Mouse (Mus musculus) spleen, embryonic (tissue): Measurements from ENCODE around the gene Kcnk10.

ENCODE experiments used
- CTCF ChIA-PET: fragments of 350-600 bp; sonication (Branson Sonifier 250); formaldehyde crosslinking; loops from one replicate; lab custom pipeline; 2022; lab: Charles Lee

The Kcnk10 gene

DNA sequence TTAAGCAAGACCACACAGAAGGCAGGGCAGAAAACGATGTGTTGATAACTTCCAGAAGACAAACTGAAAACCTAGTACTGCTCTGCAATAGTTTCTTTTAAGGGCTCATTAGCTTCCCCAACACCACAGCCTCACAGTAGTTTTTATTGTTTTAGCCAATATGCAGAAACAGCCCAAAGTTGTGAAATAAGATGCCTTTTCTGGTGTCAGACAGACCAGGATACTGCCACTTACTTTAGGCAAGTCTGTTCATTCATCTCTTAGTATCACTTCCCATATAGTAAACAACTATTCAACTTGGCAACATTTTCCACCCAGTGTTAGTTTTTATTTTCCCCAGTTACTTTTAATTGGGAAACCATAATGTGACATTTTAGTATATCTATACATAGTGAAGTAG is 171.5 kb downstream of the Kcnk10 start:
- CTCF ChIA-PET = no interaction called here

DNA sequence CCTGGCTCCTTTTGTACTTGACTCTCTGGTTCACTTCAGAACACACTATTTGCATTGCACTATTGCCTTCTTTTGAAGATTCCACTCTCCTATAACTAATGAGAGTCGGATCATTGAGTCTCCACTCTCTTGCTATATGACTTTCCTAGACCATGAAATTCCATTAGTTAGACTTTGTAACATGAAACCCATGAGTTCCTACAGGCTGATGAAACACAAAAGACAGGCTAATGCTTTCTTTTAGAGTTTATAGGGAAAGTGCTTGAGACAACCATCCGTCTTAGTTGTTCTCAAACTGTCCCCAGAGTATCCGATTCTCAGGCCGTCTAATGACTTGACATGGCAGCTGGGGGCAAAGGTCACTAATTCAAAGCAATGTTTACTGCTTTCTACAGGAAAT is 172.0 kb downstream of the Kcnk10 start:
- CTCF ChIA-PET = no interaction called here

DNA sequence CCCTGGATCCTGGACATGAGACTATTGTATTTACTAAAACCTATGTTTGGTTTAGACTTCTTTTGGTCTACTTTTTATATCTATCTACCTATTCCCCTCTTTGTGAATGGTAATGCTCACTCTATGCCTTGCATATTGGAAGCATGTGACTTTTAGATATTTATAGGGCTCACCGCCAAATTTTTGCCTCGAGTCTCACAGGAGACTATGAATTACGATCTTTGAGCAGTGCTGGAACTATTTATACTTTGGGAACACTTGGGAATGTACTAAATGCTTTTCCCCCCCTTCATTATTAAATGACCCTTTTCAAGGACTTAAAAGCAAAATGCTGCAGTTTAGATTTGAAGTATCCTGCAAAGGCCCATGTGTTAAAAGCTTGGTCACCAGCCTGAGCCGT is 181.5 kb downstream of the Kcnk10 start:
- CTCF ChIA-PET = no interaction called here

DNA sequence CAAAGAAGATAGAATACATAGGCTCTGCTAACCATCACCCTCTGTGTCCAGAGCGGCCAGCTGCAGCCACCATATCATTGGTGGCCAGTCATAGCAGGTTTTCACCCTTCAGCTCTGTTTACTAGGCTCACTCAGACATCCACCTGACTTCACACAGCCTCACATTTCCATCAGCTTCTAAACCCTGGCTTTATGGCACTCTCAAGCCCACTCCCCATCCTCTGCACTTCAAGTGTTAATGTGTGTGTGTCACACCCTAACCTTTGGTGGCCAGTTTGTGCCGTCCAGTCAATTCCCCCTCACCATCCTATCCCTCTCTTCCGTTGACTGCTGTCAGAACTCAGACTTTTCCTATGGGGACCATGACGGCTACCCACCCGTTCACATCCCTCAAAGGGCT is 184.0 kb downstream of the Kcnk10 start:
- CTCF ChIA-PET = no interaction called here

DNA sequence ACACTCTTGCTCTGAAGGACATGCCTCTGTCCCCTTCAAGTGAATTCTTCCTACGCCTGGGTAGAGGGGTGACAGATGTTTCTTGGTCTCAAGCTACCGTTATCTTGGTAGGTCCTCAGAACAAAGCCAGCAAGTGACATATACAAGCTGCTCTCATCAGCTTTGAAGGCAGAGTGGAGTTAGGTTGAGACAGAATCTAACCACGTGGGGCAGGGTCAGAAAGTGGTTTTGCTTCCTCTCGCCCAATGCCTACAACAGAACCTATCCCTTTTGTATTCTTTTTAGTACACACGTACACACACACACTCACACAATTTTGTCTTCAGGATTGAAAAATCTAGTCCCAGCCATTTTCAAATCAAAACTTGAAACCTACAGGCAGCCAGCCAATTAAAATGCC is 186.8 kb downstream of the Kcnk10 start:
- CTCF ChIA-PET = no interaction called here

DNA sequence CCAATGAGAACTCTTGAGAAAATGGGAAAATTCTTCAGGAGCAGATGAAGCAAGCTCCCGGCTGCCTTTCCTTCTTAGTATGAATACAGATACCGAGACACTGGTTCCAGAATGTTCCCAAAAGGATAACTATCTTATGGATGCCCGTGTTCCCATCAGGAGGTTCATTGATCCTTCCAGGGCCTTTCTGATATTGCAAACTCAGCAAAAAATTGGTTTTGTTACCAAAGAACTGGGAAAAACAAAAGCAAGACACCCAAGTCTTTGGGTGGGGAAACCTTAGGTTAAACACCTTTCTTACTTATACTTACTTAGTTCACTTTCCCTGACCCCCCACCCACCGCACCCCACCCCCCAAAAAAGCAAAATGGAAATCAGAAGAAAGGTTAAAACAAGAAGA is 188.5 kb downstream of the Kcnk10 start:
- CTCF ChIA-PET = no interaction called here
